Mouse (Mus musculus): ENCODE results near the gene Sfxn3.

DNA sequence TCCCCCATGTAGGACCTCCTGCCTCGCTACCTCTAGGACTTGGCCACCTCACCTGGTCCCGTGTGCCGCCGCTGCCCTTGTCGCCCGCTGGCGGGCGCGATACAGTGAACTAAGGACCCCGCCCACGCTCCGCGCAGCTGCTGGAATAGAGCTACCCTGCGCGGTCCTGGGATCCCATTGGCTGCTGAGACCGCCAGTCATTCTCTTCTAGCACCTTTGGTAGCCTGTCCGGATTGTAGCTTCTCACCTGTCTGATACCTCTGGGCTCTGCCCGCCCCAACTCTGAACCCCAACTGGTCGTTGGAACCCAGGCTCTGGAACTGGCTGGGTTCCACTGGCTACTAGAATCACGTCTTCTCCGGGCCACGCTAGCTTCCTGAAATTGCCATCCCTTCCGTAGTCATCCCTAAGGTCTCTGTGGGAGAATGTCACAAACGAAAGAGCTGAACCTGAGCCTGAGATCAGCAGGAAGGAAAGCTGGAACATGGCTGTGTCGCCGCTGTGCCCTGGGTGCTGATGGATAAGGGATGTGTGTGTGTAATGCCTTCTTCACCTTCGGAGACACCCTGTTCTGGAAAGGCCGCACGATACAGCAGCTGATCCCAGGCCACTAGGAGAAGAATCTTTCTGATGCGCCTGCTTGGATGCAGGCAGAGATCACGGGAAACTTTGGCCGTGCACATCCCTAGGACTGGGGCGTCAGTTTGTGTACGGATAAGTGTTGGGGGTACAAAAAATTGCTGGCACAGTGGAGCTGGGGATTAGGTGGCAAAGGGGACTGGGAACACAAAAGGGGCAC is 581 bp upstream of the Sfxn3 start:
- no peak for TF ChIP-seq CTCF (IDR thresholded peaks at IDR 0.05; ENCODE audit: low read depth)
- TF ChIP-seq EP300 (IDR thresholded peaks at IDR 0.05; ENCODE audit: low read depth): no peak
